Mouse (Mus musculus): ENCODE results near the gene Car6. TPM values are rescaled to one million over a fixed set of nuclear protein-coding genes. Genes with fewer than 3 reads are reported as not detected.
A peak's percentile ranks its signal among the peaks of the same experiment; 100 is the strongest.

The Car6 gene
- polyA plus RNA-seq, 1 experiment, result not detected

GRCm38 (mm10) chr4:150219501-150220292 is 18.6 kb upstream of the Car6 start:
- H3K36me3 ChIP-seq (replicated peaks; ENCODE audit: low read length), result no peaks in the 10 kb centered on the region
- H3K27me3 ChIP-seq (replicated peaks), result peaks cover 10% of the 10 kb centered on the region
- 0 out of 2 replicates have a peak, but pooled peaks cover 3% of the 10 kb centered on the region for H3K9me3 ChIP-seq
- no peak overlapping the region for H3K4me3 ChIP-seq (replicated peaks)
- TF ChIP-seq GATA1 (IDR thresholded peaks at IDR 0.05; ENCODE audit: borderline replicate concordance, low read length) (no peak), FLI1 (IDR thresholded peaks at IDR 0.05; ENCODE audit: low read length) (no peak)
- peaks cover 48% of the 10 kb centered on the region for H3K4me1 ChIP-seq

DNA sequence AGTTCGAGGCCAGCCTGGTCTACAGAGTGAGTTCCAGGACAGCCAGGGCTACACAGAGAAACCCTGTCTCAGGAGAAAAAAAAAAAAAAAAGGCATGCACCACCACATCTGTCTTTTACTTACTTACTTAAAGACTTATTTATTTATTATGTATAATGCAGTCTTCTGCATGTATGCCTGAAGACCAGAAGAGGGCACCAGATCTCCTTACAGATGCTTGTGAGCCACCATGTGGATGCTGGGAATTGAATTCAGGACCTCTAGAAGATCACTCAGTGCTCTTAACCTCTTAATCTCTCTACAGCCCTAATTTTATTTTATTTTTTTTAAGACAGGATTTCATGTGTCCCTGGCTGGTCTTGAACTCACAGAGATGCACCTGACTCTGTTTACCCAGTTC is 16.8 kb upstream of the Car6 start:
- Histone ChIP-seq H3K4me3 (replicated peaks) (no peak overlapping the region), H3K36me3 (replicated peaks; ENCODE audit: low read length) (no peaks in the 10 kb centered on the region), H3K27me3 (replicated peaks) (peaks cover 8% of the 10 kb centered on the region), H3K9me3 (no peaks in the 10 kb centered on the region), H3K4me1 (peaks cover 58% of the 10 kb centered on the region)
- TF ChIP-seq FLI1 (IDR thresholded peaks at IDR 0.05; ENCODE audit: low read length) (no peak), GATA1 (IDR thresholded peaks at IDR 0.05; ENCODE audit: borderline replicate concordance, low read length) (no peak)

DNA sequence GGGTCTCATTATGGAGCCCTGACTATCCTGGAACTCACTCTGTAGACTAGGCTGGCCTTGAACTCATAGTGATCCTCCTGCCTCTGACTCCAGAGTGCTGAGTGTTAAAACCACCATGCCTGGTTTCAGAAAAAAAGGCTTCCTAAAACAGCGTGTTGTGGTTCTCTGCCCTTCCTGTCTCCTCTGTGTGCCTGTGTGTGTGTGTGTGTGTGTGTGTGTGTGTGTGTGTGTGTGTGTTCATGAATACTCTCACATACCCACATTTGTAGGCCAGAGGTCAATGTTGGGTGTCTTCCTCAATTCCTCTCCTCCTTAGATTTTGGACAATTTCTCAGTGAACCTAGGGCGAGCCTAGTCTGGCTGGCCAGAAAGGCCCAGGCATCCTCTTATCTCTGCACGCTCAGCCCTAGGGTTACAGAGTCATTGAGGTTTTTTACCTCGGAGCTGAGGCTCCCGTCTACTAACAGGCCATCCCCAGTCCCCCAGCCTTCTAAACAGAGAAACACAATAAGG is 16.0 kb upstream of the Car6 start:
- H3K4me3 ChIP-seq (replicated peaks), result peak overlapping the region; percentile 46
- H3K4me1 ChIP-seq, result peaks cover 65% of the 10 kb centered on the region
- no peaks in the 10 kb centered on the region for H3K36me3 ChIP-seq (replicated peaks; ENCODE audit: low read length)
- no peak for TF ChIP-seq GATA1 (IDR thresholded peaks at IDR 0.05; ENCODE audit: borderline replicate concordance, low read length)
- no peak for TF ChIP-seq FLI1 (IDR thresholded peaks at IDR 0.05; ENCODE audit: low read length)
- H3K27me3 ChIP-seq (replicated peaks), result peaks cover 8% of the 10 kb centered on the region
- H3K9me3 ChIP-seq, result no peaks in the 10 kb centered on the region

DNA sequence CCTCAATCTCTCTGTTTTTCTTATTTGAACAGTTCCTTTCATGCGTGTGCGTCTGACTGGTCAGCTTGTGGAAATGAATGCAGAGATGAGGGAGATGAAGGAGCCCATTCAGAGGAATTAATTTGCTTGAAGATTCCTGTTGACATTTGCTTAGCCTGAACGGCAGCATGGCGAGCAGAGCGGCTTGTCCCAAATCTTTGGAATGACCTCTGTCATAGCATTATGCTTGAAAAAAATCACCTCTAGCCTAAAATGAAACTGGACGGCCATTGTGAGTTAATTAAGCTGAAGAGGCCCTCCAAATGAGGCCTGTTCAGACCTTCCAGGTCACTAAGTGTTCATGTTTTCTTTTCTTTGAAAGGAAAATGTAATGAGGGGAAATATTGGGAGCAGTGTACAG is 15.3 kb upstream of the Car6 start:
- no peaks in the 10 kb centered on the region for H3K36me3 ChIP-seq (replicated peaks; ENCODE audit: low read length)
- H3K4me1 ChIP-seq, result peaks cover 70% of the 10 kb centered on the region
- H3K27me3 ChIP-seq (replicated peaks), result peaks cover 8% of the 10 kb centered on the region
- no peaks in the 10 kb centered on the region for H3K9me3 ChIP-seq
- TF ChIP-seq GATA1 (IDR thresholded peaks at IDR 0.05; ENCODE audit: borderline replicate concordance, low read length), result no peak
- TF ChIP-seq FLI1 (IDR thresholded peaks at IDR 0.05; ENCODE audit: low read length), result no peak
- no peak overlapping the region for H3K4me3 ChIP-seq (replicated peaks)

DNA sequence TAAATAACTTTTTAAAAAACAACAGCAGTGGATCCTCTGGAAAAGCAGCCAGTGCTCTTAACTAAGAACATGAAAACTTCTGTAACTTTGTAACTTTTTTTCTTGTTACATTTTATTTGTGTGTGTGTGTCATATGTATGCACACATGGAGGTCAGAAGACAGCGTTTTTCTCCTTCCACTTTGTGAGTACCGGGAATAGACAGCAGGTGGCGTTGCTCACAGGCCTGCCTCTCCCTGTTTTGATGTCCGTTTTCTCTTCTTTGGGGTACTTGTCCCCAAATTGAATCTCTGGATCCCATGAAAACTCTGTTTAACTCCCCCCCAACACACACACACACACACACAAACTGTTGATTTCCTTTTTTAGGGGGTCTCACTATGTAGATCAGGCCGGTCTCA is 12.8 kb upstream of the Car6 start:
- Histone ChIP-seq H3K4me3 (replicated peaks) (no peak overlapping the region), H3K9me3 (no peaks in the 10 kb centered on the region), H3K27me3 (replicated peaks) (no peaks in the 10 kb centered on the region), H3K36me3 (replicated peaks; ENCODE audit: low read length) (no peaks in the 10 kb centered on the region), H3K4me1 (peaks cover 66% of the 10 kb centered on the region)
- TF ChIP-seq GATA1 (IDR thresholded peaks at IDR 0.05; ENCODE audit: borderline replicate concordance, low read length) (no peak), FLI1 (IDR thresholded peaks at IDR 0.05; ENCODE audit: low read length) (no peak)

DNA sequence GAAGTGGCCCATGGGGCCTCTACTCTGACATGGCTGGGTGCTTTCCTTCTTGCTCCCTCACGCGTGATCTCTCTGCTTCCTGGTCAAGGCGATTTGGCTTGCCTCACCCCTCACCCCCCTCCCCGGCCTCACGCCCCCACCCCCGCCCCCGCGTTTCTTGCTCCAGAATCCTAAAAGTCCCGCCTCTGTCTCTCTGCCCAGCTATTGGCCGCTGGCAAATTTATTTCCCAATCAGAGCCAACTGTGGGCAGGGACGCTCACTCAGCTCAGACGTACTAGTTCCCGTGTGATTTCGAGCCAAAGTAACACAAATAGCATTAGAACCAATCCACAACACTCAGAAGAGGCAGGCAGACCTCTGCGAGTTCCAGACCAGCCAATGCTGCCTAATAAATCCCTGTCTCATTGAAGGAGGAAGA is 11.4 kb upstream of the Car6 start:
- H3K4me3 ChIP-seq (replicated peaks), result peak overlapping the region; percentile 86
- no peaks in the 10 kb centered on the region for H3K36me3 ChIP-seq (replicated peaks; ENCODE audit: low read length)
- no peaks in the 10 kb centered on the region for H3K9me3 ChIP-seq
- TF ChIP-seq FLI1 (IDR thresholded peaks at IDR 0.05; ENCODE audit: low read length) (no peak), GATA1 (IDR thresholded peaks at IDR 0.05; ENCODE audit: borderline replicate concordance, low read length) (no peak)
- H3K4me1 ChIP-seq, result peaks cover 56% of the 10 kb centered on the region
- H3K27me3 ChIP-seq (replicated peaks), result no peaks in the 10 kb centered on the region

GRCm38 (mm10) chr4:150211930-150212552 is 10.9 kb upstream of the Car6 start:
- H3K4me1 ChIP-seq, result peaks cover 51% of the 10 kb centered on the region
- H3K9me3 ChIP-seq, result no peaks in the 10 kb centered on the region
- peaks cover 1% of the 10 kb centered on the region for H3K27me3 ChIP-seq (replicated peaks)
- no peaks in the 10 kb centered on the region for H3K36me3 ChIP-seq (replicated peaks; ENCODE audit: low read length)
- TF ChIP-seq GATA1 (IDR thresholded peaks at IDR 0.05; ENCODE audit: borderline replicate concordance, low read length) (no peak), FLI1 (IDR thresholded peaks at IDR 0.05; ENCODE audit: low read length) (no peak)
- H3K4me3 ChIP-seq (replicated peaks), result peak overlapping the region; percentile 86

GRCm38 (mm10) chr4:150210306-150210705 is 9.2 kb upstream of the Car6 start:
- H3K9me3 ChIP-seq, result no peaks in the 10 kb centered on the region
- H3K27me3 ChIP-seq (replicated peaks), result peaks cover 13% of the 10 kb centered on the region
- TF ChIP-seq FLI1 (IDR thresholded peaks at IDR 0.05; ENCODE audit: low read length) (no peak), GATA1 (IDR thresholded peaks at IDR 0.05; ENCODE audit: borderline replicate concordance, low read length) (no peak)
- H3K4me1 ChIP-seq, result peaks cover 33% of the 10 kb centered on the region
- H3K4me3 ChIP-seq (replicated peaks), result no peak overlapping the region
- H3K36me3 ChIP-seq (replicated peaks; ENCODE audit: low read length), result no peaks in the 10 kb centered on the region

DNA sequence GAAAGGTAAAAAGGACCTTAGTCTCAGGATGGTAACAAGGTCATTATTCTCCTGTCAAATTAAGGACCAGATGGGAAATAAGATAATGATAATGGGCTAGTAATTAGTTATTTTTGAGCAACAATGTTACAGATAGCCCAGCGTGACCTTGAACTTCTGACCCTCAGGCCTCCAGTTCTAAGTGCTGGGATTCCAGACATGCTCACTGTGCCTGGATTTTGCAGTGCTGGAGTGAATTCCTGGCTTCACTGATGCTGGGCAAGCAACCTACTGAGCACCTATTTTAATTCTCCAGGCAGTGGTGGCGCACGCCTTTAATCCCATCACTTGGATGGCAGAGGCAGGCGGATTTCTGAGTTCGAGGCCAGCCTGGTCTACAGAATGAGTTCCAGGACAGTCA is 8.6 kb upstream of the Car6 start:
- Histone ChIP-seq H3K27me3 (replicated peaks) (peaks cover 18% of the 10 kb centered on the region), H3K9me3 (no peaks in the 10 kb centered on the region), H3K4me1 (peaks cover 36% of the 10 kb centered on the region), H3K36me3 (replicated peaks; ENCODE audit: low read length) (no peaks in the 10 kb centered on the region), H3K4me3 (replicated peaks) (no peak overlapping the region)
- TF ChIP-seq FLI1 (IDR thresholded peaks at IDR 0.05; ENCODE audit: low read length) (no peak), GATA1 (IDR thresholded peaks at IDR 0.05; ENCODE audit: borderline replicate concordance, low read length) (no peak)

GRCm38 (mm10) chr4:150204877-150205276 is 3.7 kb upstream of the Car6 start:
- Histone ChIP-seq H3K36me3 (replicated peaks; ENCODE audit: low read length) (no peaks in the 10 kb centered on the region), H3K27me3 (replicated peaks) (peaks cover 31% of the 10 kb centered on the region), H3K4me1 (peaks cover 33% of the 10 kb centered on the region), H3K9me3 (no peaks in the 10 kb centered on the region), H3K4me3 (replicated peaks) (peak overlapping the region; percentile 26)
- TF ChIP-seq GATA1 (IDR thresholded peaks at IDR 0.05; ENCODE audit: borderline replicate concordance, low read length), result no peak
- no peak for TF ChIP-seq FLI1 (IDR thresholded peaks at IDR 0.05; ENCODE audit: low read length)

All from megakaryocyte, embryonic 14.5 days (primary cell).